Mouse (Mus musculus) lung, postnatal 4 days (tissue): Measurements from ENCODE around the gene Vps52.

ENCODE experiments used
- DNase-seq, 2 experiments: peaks; one replicate each; pipeline ENCODE4 v3.0.0; 2021

Vps52 gene

GRCm38 (mm10) chr17:33955555-33956214 lies at the start of gene Vps52, which contains the start of gene Rps18:
Gene Vps52, plus strand, starts transcription at chr17:33955812.
Gene Rps18, minus strand, starts transcription at chr17:33956001.
- DNase-seq, result peak; percentile 96

- DNase-seq, result peak; percentile 52 to 55
These were observed 47.1 kb upstream of the Vps52 start for GRCm38 (mm10) chr17:33908331-33909076.

- peak; percentile 99 for DNase-seq
These were observed 46.3 kb upstream of the Vps52 start, which contains the start of gene Daxx for GRCm38 (mm10) chr17:33909077-33909868. Gene Daxx, plus strand, starts transcription at chr17:33909414.

GRCm38 (mm10) chr17:33909869-33910250 lies 45.8 kb upstream of the Vps52 start:
- DNase-seq, result peak; percentile 62 to 68

- no peak for DNase-seq
These were observed 45.1 kb upstream of the Vps52 start for GRCm38 (mm10) chr17:33910346-33911051.

- no peak for DNase-seq
These were observed 44.4 kb upstream of the Vps52 start for GRCm38 (mm10) chr17:33911052-33911812.

GRCm38 (mm10) chr17:33911813-33912414 lies 43.7 kb upstream of the Vps52 start:
- DNase-seq, result no peak

GRCm38 (mm10) chr17:33913264-33913663 lies 42.3 kb upstream of the Vps52 start:
- DNase-seq, result no peak

- no peak for DNase-seq
These were observed 41.7 kb upstream of the Vps52 start for GRCm38 (mm10) chr17:33913905-33914304.

GRCm38 (mm10) chr17:33914969-33915391 lies 40.6 kb upstream of the Vps52 start:
- no peak for DNase-seq

GRCm38 (mm10) chr17:33915671-33916250 lies 39.9 kb upstream of the Vps52 start, which contains the start of the genes Tapbp and Zbtb22:
Gene Tapbp, plus strand, starts transcription at chr17:33915899.
Gene Zbtb22, plus strand, starts transcription at chr17:33915904.
- DNase-seq, result peak; percentile 97 to 98

GRCm38 (mm10) chr17:33916294-33916693 lies 39.3 kb upstream of the Vps52 start:
- no peak for DNase-seq

- DNase-seq, result peak in 1 of 2 experiments; percentile 27
These were observed 38.6 kb upstream of the Vps52 start for GRCm38 (mm10) chr17:33916847-33917655.

- DNase-seq, result no peak
These were observed 37.8 kb upstream of the Vps52 start for GRCm38 (mm10) chr17:33917656-33918292.

GRCm38 (mm10) chr17:33918293-33919203 lies 37.1 kb upstream of the Vps52 start:
- DNase-seq, result peak; percentile 43 to 52

GRCm38 (mm10) chr17:33919351-33920281 lies 36.0 kb upstream of the Vps52 start:
- peak; percentile 91 to 94 for DNase-seq
